Mouse (Mus musculus): Measurements from ENCODE around the gene Kcnj6. TPM values are rescaled to one million over a fixed set of nuclear protein-coding genes. Genes with fewer than 3 reads are reported as not detected.

Kcnj6 gene
- polyA plus RNA-seq, 1 experiment: not detected

GRCm38 (mm10) chr16:94866300-94866956 is 131.1 kb downstream of the Kcnj6 start:
- TF ChIP-seq MYOD1 (IDR thresholded peaks at IDR 0.05; ENCODE audit: control insufficient read depth, insufficient read length, low read depth) (no peak), MYOG (IDR thresholded peaks at IDR 0.05; ENCODE audit: control insufficient read depth, extremely low read depth, insufficient read length) (no peak), USF1 (IDR thresholded peaks at IDR 0.05; ENCODE audit: low read depth) (no peak), CEBPB (IDR thresholded peaks at IDR 0.05; ENCODE audit: low read depth) (no peak), CTCF (IDR thresholded peaks at IDR 0.05; ENCODE audit: control insufficient read depth, insufficient read depth, insufficient read length) (no peak), MAX (IDR thresholded peaks at IDR 0.05) (no peak), FOSL1 (IDR thresholded peaks at IDR 0.05; ENCODE audit: insufficient read depth, low read length, poor library complexity, severe bottlenecking) (no peak)
- Histone ChIP-seq H3K36me3 (ENCODE audit: control insufficient read depth, insufficient read depth) (no peaks in the 10 kb centered on the region), H3K27me3 (ENCODE audit: control insufficient read depth, insufficient read depth, insufficient read length) (peaks cover 3% of the 10 kb centered on the region), H3ac (ENCODE audit: control insufficient read depth, insufficient read length, low read depth) (no peak overlapping the region), H3K79me3 (ENCODE audit: low read depth) (no peaks in the 10 kb centered on the region), H3K4me3 (ENCODE audit: insufficient read depth, poor library complexity, severe bottlenecking) (no peak overlapping the region), H3K79me2 (ENCODE audit: control insufficient read depth, insufficient read depth) (no peaks in the 10 kb centered on the region)

GRCm38 (mm10) chr16:94865796-94866195 is 131.7 kb downstream of the Kcnj6 start:
- Histone ChIP-seq H3K79me2 (ENCODE audit: control insufficient read depth, insufficient read depth) (no peaks in the 10 kb centered on the region), H3K36me3 (ENCODE audit: control insufficient read depth, insufficient read depth) (no peaks in the 10 kb centered on the region), H3K79me3 (ENCODE audit: low read depth) (no peaks in the 10 kb centered on the region), H3ac (ENCODE audit: control insufficient read depth, insufficient read length, low read depth) (no peak overlapping the region), H3K27me3 (ENCODE audit: control insufficient read depth, insufficient read depth, insufficient read length) (peaks cover 7% of the 10 kb centered on the region), H3K4me3 (ENCODE audit: insufficient read depth, poor library complexity, severe bottlenecking) (no peak overlapping the region)
- TF ChIP-seq FOSL1 (IDR thresholded peaks at IDR 0.05; ENCODE audit: insufficient read depth, low read length, poor library complexity, severe bottlenecking) (no peak), USF1 (IDR thresholded peaks at IDR 0.05; ENCODE audit: low read depth) (no peak), MYOG (IDR thresholded peaks at IDR 0.05; ENCODE audit: control insufficient read depth, extremely low read depth, insufficient read length) (no peak), CTCF (IDR thresholded peaks at IDR 0.05; ENCODE audit: control insufficient read depth, insufficient read depth, insufficient read length) (no peak), MYOD1 (IDR thresholded peaks at IDR 0.05; ENCODE audit: control insufficient read depth, insufficient read length, low read depth) (no peak), MAX (IDR thresholded peaks at IDR 0.05) (no peak), CEBPB (IDR thresholded peaks at IDR 0.05; ENCODE audit: low read depth) (no peak)

- TF ChIP-seq MYOD1 (IDR thresholded peaks at IDR 0.05; ENCODE audit: control insufficient read depth, insufficient read length, low read depth) (no peak), MYOG (IDR thresholded peaks at IDR 0.05; ENCODE audit: control insufficient read depth, extremely low read depth, insufficient read length) (no peak), CEBPB (IDR thresholded peaks at IDR 0.05; ENCODE audit: low read depth) (no peak), CTCF (IDR thresholded peaks at IDR 0.05; ENCODE audit: control insufficient read depth, insufficient read depth, insufficient read length) (no peak), MAX (IDR thresholded peaks at IDR 0.05) (no peak), USF1 (IDR thresholded peaks at IDR 0.05; ENCODE audit: low read depth) (no peak), FOSL1 (IDR thresholded peaks at IDR 0.05; ENCODE audit: insufficient read depth, low read length, poor library complexity, severe bottlenecking) (no peak)
- H3K79me2 ChIP-seq (ENCODE audit: control insufficient read depth, insufficient read depth): no peaks in the 10 kb centered on the region
- no peaks in the 10 kb centered on the region for H3K36me3 ChIP-seq (ENCODE audit: control insufficient read depth, insufficient read depth)
- H3K79me3 ChIP-seq (ENCODE audit: low read depth): no peaks in the 10 kb centered on the region
- H3K4me3 ChIP-seq (ENCODE audit: insufficient read depth, poor library complexity, severe bottlenecking): no peak overlapping the region
- H3K27me3 ChIP-seq (ENCODE audit: control insufficient read depth, insufficient read depth, insufficient read length): peaks cover 3% of the 10 kb centered on the region
- no peak overlapping the region for H3ac ChIP-seq (ENCODE audit: control insufficient read depth, insufficient read length, low read depth)
These were observed 132.4 kb downstream of the Kcnj6 start for GRCm38 (mm10) chr16:94865101-94865500.

- no peak overlapping the region for H3ac ChIP-seq (ENCODE audit: control insufficient read depth, insufficient read length, low read depth)
- no peaks in the 10 kb centered on the region for H3K79me3 ChIP-seq (ENCODE audit: low read depth)
- H3K4me3 ChIP-seq (ENCODE audit: insufficient read depth, poor library complexity, severe bottlenecking): no peak overlapping the region
- H3K27me3 ChIP-seq (ENCODE audit: control insufficient read depth, insufficient read depth, insufficient read length): peaks cover 3% of the 10 kb centered on the region
- H3K36me3 ChIP-seq (ENCODE audit: control insufficient read depth, insufficient read depth): no peaks in the 10 kb centered on the region
- TF ChIP-seq CTCF (IDR thresholded peaks at IDR 0.05; ENCODE audit: control insufficient read depth, insufficient read depth, insufficient read length) (no peak), USF1 (IDR thresholded peaks at IDR 0.05; ENCODE audit: low read depth) (no peak), MAX (IDR thresholded peaks at IDR 0.05) (no peak), CEBPB (IDR thresholded peaks at IDR 0.05; ENCODE audit: low read depth) (no peak), MYOG (IDR thresholded peaks at IDR 0.05; ENCODE audit: control insufficient read depth, extremely low read depth, insufficient read length) (no peak)
- no peaks in the 10 kb centered on the region for H3K79me2 ChIP-seq (ENCODE audit: control insufficient read depth, insufficient read depth)
These were observed 134.0 kb downstream of the Kcnj6 start for GRCm38 (mm10) chr16:94863475-94863874.

- Histone ChIP-seq H3K36me3 (ENCODE audit: control insufficient read depth, insufficient read depth) (no peaks in the 10 kb centered on the region), H3K27me3 (ENCODE audit: control insufficient read depth, insufficient read depth, insufficient read length) (peaks cover 12% of the 10 kb centered on the region), H3K4me3 (ENCODE audit: insufficient read depth, poor library complexity, severe bottlenecking) (no peak overlapping the region), H3ac (ENCODE audit: control insufficient read depth, insufficient read length, low read depth) (no peak overlapping the region), H3K79me3 (ENCODE audit: low read depth) (no peaks in the 10 kb centered on the region), H3K79me2 (ENCODE audit: control insufficient read depth, insufficient read depth) (no peaks in the 10 kb centered on the region)
- TF ChIP-seq CEBPB (IDR thresholded peaks at IDR 0.05; ENCODE audit: low read depth) (no peak), MAX (IDR thresholded peaks at IDR 0.05) (no peak), FOSL1 (IDR thresholded peaks at IDR 0.05; ENCODE audit: insufficient read depth, low read length, poor library complexity, severe bottlenecking) (no peak), MYOG (IDR thresholded peaks at IDR 0.05; ENCODE audit: control insufficient read depth, extremely low read depth, insufficient read length) (no peak), CTCF (IDR thresholded peaks at IDR 0.05; ENCODE audit: control insufficient read depth, insufficient read depth, insufficient read length) (no peak), USF1 (IDR thresholded peaks at IDR 0.05; ENCODE audit: low read depth) (no peak), MYOD1 (IDR thresholded peaks at IDR 0.05; ENCODE audit: control insufficient read depth, insufficient read length, low read depth) (no peak)
These were observed 141.5 kb downstream of the Kcnj6 start for GRCm38 (mm10) chr16:94855990-94856389.
